Mouse (Mus musculus) C2C12 (cell line): ENCODE data around the gene Cyb5d1.

Experiments
- CEBPB ChIP-seq: IDR thresholded peaks from one replicate; pipeline ENCODE4 v1.6.1; 2011; ENCODE audit warnings: low read depth, mild to moderate bottlenecking, control low read depth, moderate library complexity
- CTCF ChIP-seq: IDR thresholded peaks from one replicate; pipeline ENCODE4 v1.5.1; 2011; ENCODE audit not compliant: control insufficient read depth, insufficient read depth, insufficient read length
- FOSL1 ChIP-seq: IDR thresholded peaks from one replicate; pipeline ENCODE4 v1.8.0; 2011; ENCODE audit warnings: mild to moderate bottlenecking, low read length; ENCODE audit not compliant: poor library complexity, insufficient read depth, severe bottlenecking
- MAX ChIP-seq: IDR thresholded peaks from one replicate; pipeline ENCODE4 v1.6.1; 2011; ENCODE audit warnings: mild to moderate bottlenecking, control low read depth
- MYOD1 ChIP-seq: IDR thresholded peaks from one replicate; pipeline ENCODE4 v1.6.1; 2011; ENCODE audit warnings: low read depth; ENCODE audit not compliant: control insufficient read depth, insufficient read length
- USF1 ChIP-seq: IDR thresholded peaks from one replicate; pipeline ENCODE4 v1.6.1; 2011; ENCODE audit warnings: low read depth, mild to moderate bottlenecking, control low read depth, moderate library complexity

GRCm38 (mm10) chr11:69398486-69399200, 3.2 kb upstream of the Cyb5d1 start:
- TF ChIP-seq MAX (no peak), CTCF (no peak), CEBPB (no peak), FOSL1 (no peak), MYOD1 (no peak), USF1 (no peak)
